Mouse (Mus musculus) brain, embryonic 14.5 days (tissue): ENCODE results near the gene Steap1.

Experiments used
- CTCF ChIP-seq: fragments of 200-500 bp; IDR thresholded peaks from 2 replicates; pipeline ENCODE4 v1.5.1; 2012; ENCODE audit warnings: inconsistent platforms, mild to moderate bottlenecking, moderate library complexity, borderline replicate concordance; ENCODE audit not compliant: insufficient read depth, insufficient read length; ENCODE audit errors: extremely low read depth
- POLR2A ChIP-seq: fragments of 200-500 bp; IDR thresholded peaks from 2 replicates; pipeline ENCODE4 v1.6.1; 2012; ENCODE audit warnings: mild to moderate bottlenecking, inconsistent platforms, borderline replicate concordance; ENCODE audit not compliant: poor library complexity, insufficient read depth, insufficient read length, severe bottlenecking; ENCODE audit errors: extremely low read depth

DNA sequence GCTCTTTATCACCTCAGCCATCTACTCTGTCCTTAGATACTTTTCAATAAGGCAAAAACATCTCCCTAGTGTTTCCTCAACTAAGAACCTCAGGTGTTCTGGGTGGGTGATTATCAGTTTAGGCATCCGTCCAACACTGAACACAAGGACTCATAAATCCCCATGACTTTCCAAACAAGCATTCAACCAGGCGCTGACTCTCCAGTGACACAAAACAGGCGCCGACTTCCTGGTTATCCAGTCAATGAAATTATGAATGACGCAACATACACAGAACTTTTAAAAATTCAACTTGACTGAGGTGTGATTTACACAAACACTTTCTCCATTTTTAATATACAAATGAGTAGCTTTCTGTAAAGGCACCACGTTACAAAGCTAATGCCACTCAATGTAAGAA is 60.9 kb downstream of the Steap1 start:
- TF ChIP-seq CTCF: no peak
- TF ChIP-seq POLR2A: no peak
